Mouse (Mus musculus) embryonic facial prominence, embryonic 13.5 days (tissue): ENCODE measurements around the gene Renbp. TPM values are rescaled to one million over a fixed set of nuclear protein-coding genes. Genes with fewer than 3 reads are reported as not detected.

Experiments
- ATAC-seq: fragments of 200-750 bp; cut with Nextera tagmentation; 2 replicates; pipeline ENCODE4 v1.8.0; 2017; ENCODE audit warnings: low read depth; ENCODE audit not compliant: insufficient number of reproducible peaks, insufficient read depth, low FRiP score, low TSS enrichment
- H3K27ac ChIP-seq: fragments of 300-500 bp; sonication (generic); 2 replicates; pipeline ENCODE4 v1.5.1; 2015; ENCODE audit warnings: moderate library complexity, mild to moderate bottlenecking, inconsistent platforms
- H3K27me3 ChIP-seq: fragments of 300-500 bp; sonication (generic); 2 replicates; pipeline ENCODE4 v1.6.1; 2015; ENCODE audit warnings: mild to moderate bottlenecking, inconsistent platforms
- H3K36me3 ChIP-seq: fragments of 300-500 bp; sonication (generic); 2 replicates; pipeline ENCODE4 v1.6.1; 2015; ENCODE audit warnings: mild to moderate bottlenecking, inconsistent platforms
- H3K4me1 ChIP-seq: fragments of 300-500 bp; sonication (generic); 2 replicates; pipeline ENCODE4 v1.6.1; 2015; ENCODE audit warnings: inconsistent platforms
- H3K4me2 ChIP-seq: fragments of 300-500 bp; sonication (generic); 2 replicates; pipeline ENCODE4 v1.6.1; 2015; ENCODE audit warnings: moderate library complexity, mild to moderate bottlenecking, inconsistent platforms
- H3K4me3 ChIP-seq: fragments of 300-500 bp; sonication (generic); 2 replicates; pipeline ENCODE4 v1.5.1; 2015; ENCODE audit warnings: mild to moderate bottlenecking, inconsistent platforms
- H3K9ac ChIP-seq: fragments of 300-500 bp; sonication (generic); 2 replicates; pipeline ENCODE4 v1.6.1; 2015; ENCODE audit warnings: mild to moderate bottlenecking, inconsistent platforms
- H3K9me3 ChIP-seq: fragments of 300-500 bp; sonication (generic); 2 replicates; pipeline ENCODE4 v1.6.1; 2016; ENCODE audit warnings: inconsistent platforms
- WGBS: fragments of 180-500 bp; shearing (Covaris S2); methylation state at CpG from one replicate; pipeline ENCODE4 v1.1.7; 2015; ENCODE audit warnings: mixed read lengths; 5-methylcytosine and 5-hydroxymethylcytosine counted together
- polyA plus RNA-seq: library from polyadenylated mRNA; unstranded; fragments of >200 nt; fragmentation: Nextera tagmentation; extraction: Ambion mirVana; gene quantifications from 2 replicates; pipeline ENCODE4 v1.2.1, GENCODE M21; 2015

Gene Renbp
- polyA plus RNA-seq, 1 experiment from 2014 or later: 27.6 TPM

- H3K4me1 ChIP-seq: no peaks in the 10 kb centered on the region
- no peak overlapping the region for H3K4me2 ChIP-seq
- no peak for ATAC-seq
- H3K9me3 ChIP-seq: no peaks in the 10 kb centered on the region
- no peaks in the 10 kb centered on the region for H3K27me3 ChIP-seq
- peaks cover 18% of the 10 kb centered on the region for H3K36me3 ChIP-seq
- no peak overlapping the region for H3K9ac ChIP-seq
- H3K27ac ChIP-seq: no peak overlapping the region
- 81% methylated on average over 8 of the region's 8 CpGs for WGBS
- no peak overlapping the region for H3K4me3 ChIP-seq
These were observed 13.7 kb downstream of the Renbp start for GRCm38 (mm10) chrX:73916945-73917344.

- ATAC-seq: peak; percentile 93
- peak overlapping the region; percentile 78 for H3K27ac ChIP-seq
- H3K9ac ChIP-seq: no peak overlapping the region
- peaks cover 18% of the 10 kb centered on the region for H3K36me3 ChIP-seq
- no peaks in the 10 kb centered on the region for H3K9me3 ChIP-seq
- H3K4me3 ChIP-seq: peak overlapping the region; percentile 20
- WGBS: 25% methylated on average over 31 of the region's 31 CpGs
- no peaks in the 10 kb centered on the region for H3K4me1 ChIP-seq
- peaks cover 13% of the 10 kb centered on the region for H3K27me3 ChIP-seq
- H3K4me2 ChIP-seq: peak overlapping the region; percentile 50
These were observed 15.6 kb downstream of the Renbp start for GRCm38 (mm10) chrX:73914827-73915703.

GRCm38 (mm10) chrX:73911588-73911987, 19.1 kb downstream of the Renbp start:
- H3K4me3 ChIP-seq: no peak overlapping the region
- no peak overlapping the region for H3K9ac ChIP-seq
- 87% methylated on average over 2 of the region's 2 CpGs for WGBS
- H3K27me3 ChIP-seq: peaks cover 13% of the 10 kb centered on the region
- no peak for ATAC-seq
- H3K27ac ChIP-seq: no peak overlapping the region
- no peaks in the 10 kb centered on the region for H3K9me3 ChIP-seq
- no peaks in the 10 kb centered on the region for H3K4me1 ChIP-seq
- peak overlapping the region; percentile 53 for H3K4me2 ChIP-seq
- H3K36me3 ChIP-seq: no peaks in the 10 kb centered on the region

- H3K4me3 ChIP-seq: peak overlapping the region; percentile 24
- 14% methylated on average over 24 of the region's 26 CpGs for WGBS
- no peak for ATAC-seq
These were observed 19.5 kb downstream of the Renbp start for GRCm38 (mm10) chrX:73911156-73911555.

GRCm38 (mm10) chrX:73910451-73910850, 20.2 kb downstream of the Renbp start:
- Histone ChIP-seq H3K9ac (no peak overlapping the region), H3K4me2 (peak overlapping the region; percentile 53; the same call in 1 of the 2 replicates), H3K27ac (no peak overlapping the region), H3K4me1 (no peaks in the 10 kb centered on the region), H3K27me3 (peaks cover 13% of the 10 kb centered on the region), H3K9me3 (no peaks in the 10 kb centered on the region), H3K36me3 (no peaks in the 10 kb centered on the region), H3K4me3 (peak overlapping the region; percentile 24; the same call in 1 of the 2 replicates)
- no peak for ATAC-seq

More at GRCm38 (mm10) chrX:73911156-73911555, 19.5 kb downstream of the Renbp start:
- Histone ChIP-seq H3K36me3 (no peaks in the 10 kb centered on the region), H3K4me2 (peak overlapping the region; percentile 53), H3K27me3 (peaks cover 13% of the 10 kb centered on the region), H3K4me1 (no peaks in the 10 kb centered on the region), H3K27ac (no peak overlapping the region), H3K9me3 (no peaks in the 10 kb centered on the region), H3K9ac (no peak overlapping the region)

- Histone ChIP-seq H3K27me3 (peaks cover 13% of the 10 kb centered on the region), H3K9ac (no peak overlapping the region), H3K36me3 (no peaks in the 10 kb centered on the region), H3K4me1 (no peaks in the 10 kb centered on the region), H3K9me3 (no peaks in the 10 kb centered on the region), H3K27ac (no peak overlapping the region), H3K4me2 (no peak overlapping the region), H3K4me3 (no peak overlapping the region)
- ATAC-seq: no peak
- 83% methylated on average over 1 of the region's 1 CpGs for WGBS
These were observed 20.6 kb downstream of the Renbp start for GRCm38 (mm10) chrX:73910049-73910448.

GRCm38 (mm10) chrX:73897959-73898358, 32.7 kb downstream of the Renbp start:
- ATAC-seq: no peak
- no peaks in the 10 kb centered on the region for H3K9me3 ChIP-seq
- no peaks in the 10 kb centered on the region for H3K27me3 ChIP-seq
- no peak overlapping the region for H3K9ac ChIP-seq
- no peaks in the 10 kb centered on the region for H3K36me3 ChIP-seq
- no peak overlapping the region for H3K4me3 ChIP-seq
- H3K4me1 ChIP-seq: no peaks in the 10 kb centered on the region
- no peak overlapping the region for H3K4me2 ChIP-seq
- WGBS: 72% methylated on average over 3 of the region's 3 CpGs
- H3K27ac ChIP-seq: no peak overlapping the region

GRCm38 (mm10) chrX:73895719-73896118, 34.9 kb downstream of the Renbp start, which contains the start of gene L1cam:
Gene L1cam, minus strand, starts transcription at chrX:73896105.
- Histone ChIP-seq H3K4me2 (no peak within 1 kb of the TSS), H3K27ac (no peak within 1 kb of the TSS), H3K9me3 (no peaks in the 10 kb centered on the region), H3K36me3 (no peaks in the 10 kb centered on the region), H3K27me3 (no peaks in the 10 kb centered on the region), H3K4me3 (no peak within 1 kb of the TSS), H3K9ac (no peak within 1 kb of the TSS), H3K4me1 (no peaks in the 10 kb centered on the region)
- no peak for ATAC-seq
- WGBS: 23% methylated on average over 2 of the region's 2 CpGs

- H3K36me3 ChIP-seq: no peaks in the 10 kb centered on the region
- H3K9me3 ChIP-seq: no peaks in the 10 kb centered on the region
- WGBS: 91% methylated on average over 14 of the region's 14 CpGs
- H3K27ac ChIP-seq: no peak overlapping the region
- no peak overlapping the region for H3K4me2 ChIP-seq
- H3K9ac ChIP-seq: no peak overlapping the region
- no peaks in the 10 kb centered on the region for H3K4me1 ChIP-seq
- no peak for ATAC-seq
- no peaks in the 10 kb centered on the region for H3K27me3 ChIP-seq
- no peak overlapping the region for H3K4me3 ChIP-seq
These were observed 37.8 kb downstream of the Renbp start for GRCm38 (mm10) chrX:73892833-73893232.

GRCm38 (mm10) chrX:73891551-73892152, 39.0 kb downstream of the Renbp start, which contains the start of gene Avpr2:
Gene Avpr2, plus strand, starts transcription at chrX:73892102.
- 68% methylated on average over 6 of the region's 6 CpGs for WGBS
- Histone ChIP-seq H3K36me3 (no peaks in the 10 kb centered on the region), H3K4me2 (no peak within 1 kb of the TSS), H3K27me3 (no peaks in the 10 kb centered on the region), H3K4me3 (no peak within 1 kb of the TSS), H3K9ac (no peak within 1 kb of the TSS), H3K27ac (no peak within 1 kb of the TSS), H3K4me1 (no peaks in the 10 kb centered on the region), H3K9me3 (no peaks in the 10 kb centered on the region)
- ATAC-seq: no peak

- H3K4me2 ChIP-seq: peak overlapping the region; percentile 74; the same call in 1 of the 2 replicates
- no peak overlapping the region for H3K27ac ChIP-seq
- H3K4me1 ChIP-seq: peaks cover 4% of the 10 kb centered on the region; the same call in 1 of the 2 replicates
- H3K9me3 ChIP-seq: no peaks in the 10 kb centered on the region
- H3K36me3 ChIP-seq: no peaks in the 10 kb centered on the region
- no peak overlapping the region for H3K9ac ChIP-seq
- peaks cover 17% of the 10 kb centered on the region for H3K27me3 ChIP-seq
- no peak for ATAC-seq
- H3K4me3 ChIP-seq: no peak overlapping the region
- WGBS: 37% methylated on average over 6 of the region's 6 CpGs
These were observed 49.2 kb downstream of the Renbp start for GRCm38 (mm10) chrX:73881463-73881862.
